Mouse (Mus musculus) heart, embryonic 10.5 days (tissue): ENCODE measurements at regions not wholly inside any gene's neighbourhood (a gene's known extent, or its start where the extent isn't known, plus 50 kb on each side); places are given as distances from the start of the nearest gene placed in this dataset.

Experiments used
- DNase-seq: peaks from one replicate; pipeline ENCODE4 v3.0.0-alpha.2; 2017; ENCODE audit warnings: low spot score
- H3K27ac ChIP-seq: fragments of 300-500 bp; sonication (generic); 2 replicates; pipeline ENCODE4 v1.5.1; 2016; ENCODE audit warnings: mild to moderate bottlenecking
- H3K27me3 ChIP-seq: fragments of 300-500 bp; sonication (generic); 2 replicates; pipeline ENCODE4 v1.6.1; 2016; ENCODE audit warnings: mild to moderate bottlenecking; ENCODE audit not compliant: poor library complexity, insufficient read depth, severe bottlenecking
- H3K36me3 ChIP-seq: fragments of 300-500 bp; sonication (generic); 2 replicates; pipeline ENCODE4 v1.6.1; 2016; ENCODE audit warnings: mild to moderate bottlenecking, moderate library complexity
- H3K4me1 ChIP-seq: fragments of 300-500 bp; sonication (generic); 2 replicates; pipeline ENCODE4 v1.6.1; 2016; ENCODE audit warnings: mild to moderate bottlenecking
- H3K4me3 ChIP-seq: fragments of 300-500 bp; sonication (generic); 2 replicates; pipeline ENCODE4 v1.5.1; 2016; ENCODE audit warnings: mild to moderate bottlenecking, moderate library complexity
- H3K9me3 ChIP-seq: fragments of 300-500 bp; sonication (generic); 2 replicates; pipeline ENCODE4 v1.6.1; 2016; ENCODE audit warnings: mild to moderate bottlenecking, moderate library complexity
- WGBS: fragments of 180-500 bp; shearing (Covaris S2); methylation state at CpG from one replicate; pipeline ENCODE4 v1.1.7; 2016; 5-methylcytosine and 5-hydroxymethylcytosine counted together

DNA sequence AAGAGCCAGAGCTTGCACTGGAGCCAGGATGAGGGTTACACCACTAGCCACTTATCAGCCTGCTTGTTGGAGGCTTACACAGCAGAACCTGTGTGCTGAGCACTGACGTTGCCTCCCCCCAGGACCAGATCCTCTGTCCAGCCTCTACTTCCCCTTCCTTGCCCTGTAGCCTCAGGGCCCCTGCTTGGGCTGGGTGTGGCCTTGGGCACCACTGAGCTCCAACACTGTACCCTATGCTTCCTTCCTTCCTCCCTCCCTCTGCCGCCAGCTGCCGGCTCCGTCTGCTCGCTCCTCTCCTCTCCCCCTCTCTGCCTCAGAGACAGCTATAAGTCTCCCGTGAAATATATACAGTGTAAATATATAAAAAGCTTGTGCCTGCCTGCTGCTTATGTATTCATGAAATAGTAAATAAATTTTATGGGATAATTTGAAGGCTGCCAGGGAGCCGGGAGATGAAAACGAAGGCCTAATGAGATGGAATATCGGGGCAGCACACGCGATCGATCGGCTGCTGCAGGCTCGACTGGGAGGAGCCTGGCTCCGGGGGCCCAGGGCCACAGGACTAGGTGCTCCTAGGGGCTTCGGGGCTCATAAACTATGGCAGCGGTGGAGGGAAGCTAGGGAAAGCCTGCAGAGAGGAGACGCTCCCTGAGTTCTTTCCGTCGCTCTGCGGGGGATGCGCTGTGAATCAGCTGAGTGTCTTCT, 135.6 kb downstream of the Rbm19 start:
- Histone ChIP-seq H3K27me3 (peaks cover 91% of the 10 kb centered on the region), H3K27ac (no peak overlapping the region), H3K36me3 (no peaks in the 10 kb centered on the region), H3K9me3 (no peaks in the 10 kb centered on the region), H3K4me3 (peak overlapping the region; percentile 29; the same call in 1 of the 2 replicates), H3K4me1 (peaks cover 6% of the 10 kb centered on the region; the same call in 1 of the 2 replicates)
- 10% methylated on average over 22 of the region's 22 CpGs for WGBS
- DNase-seq: no peak

DNA sequence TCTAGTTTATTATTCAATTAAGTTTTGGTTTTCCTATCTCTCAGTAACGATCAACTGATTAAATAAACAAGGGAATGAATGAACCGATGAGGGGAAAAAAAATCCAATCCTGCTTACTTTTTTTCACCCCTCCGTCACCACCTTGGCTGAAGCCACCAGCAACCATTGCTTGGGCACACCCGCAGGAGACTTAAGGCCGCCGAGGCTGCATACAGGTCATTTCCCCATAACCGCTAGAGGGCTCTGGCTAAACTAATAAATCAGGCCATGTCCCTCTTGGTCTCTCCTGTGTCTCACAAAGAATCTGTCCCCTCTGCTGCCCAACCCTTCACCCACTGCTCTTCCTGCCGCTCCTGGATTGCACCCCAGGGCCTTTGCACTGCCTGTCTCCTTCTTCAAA, 136.3 kb downstream of the Rbm19 start:
- 10% methylated on average over 8 of the region's 8 CpGs for WGBS
- Histone ChIP-seq H3K27me3 (peaks cover 88% of the 10 kb centered on the region), H3K4me3 (peak overlapping the region; percentile 29; the same call in 1 of the 2 replicates), H3K9me3 (no peaks in the 10 kb centered on the region), H3K4me1 (peaks cover 6% of the 10 kb centered on the region; the same call in 1 of the 2 replicates), H3K36me3 (no peaks in the 10 kb centered on the region), H3K27ac (no peak overlapping the region)
- DNase-seq: no peak

DNA sequence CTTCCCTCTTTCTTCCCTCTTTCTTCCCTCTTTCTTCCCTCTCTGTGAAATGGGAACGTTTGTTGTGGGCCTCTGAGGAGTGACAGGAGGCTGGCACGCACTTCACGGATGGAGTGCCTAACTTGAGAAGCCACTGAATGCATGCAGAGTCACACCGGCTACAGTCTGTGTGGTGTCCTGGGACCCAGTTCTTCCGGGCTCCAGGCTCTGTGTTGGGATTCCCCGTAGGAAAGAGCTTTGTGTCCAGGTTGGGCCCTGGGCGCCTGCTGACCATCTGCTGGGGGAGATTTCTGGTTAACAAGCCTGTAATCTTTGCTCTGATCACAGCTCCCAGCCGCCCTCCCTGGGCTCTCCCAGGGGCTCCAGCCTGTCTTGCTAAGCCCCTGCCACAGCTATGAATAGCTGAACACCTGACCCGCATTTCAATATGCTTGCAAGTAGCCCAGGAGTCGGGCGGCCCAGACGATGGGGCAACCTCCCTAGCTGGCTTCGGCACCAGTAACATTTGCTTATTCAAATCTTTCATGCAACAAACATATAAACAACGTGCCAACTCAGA, 146.5 kb downstream of the Rbm19 start:
- Histone ChIP-seq H3K4me3 (no peak overlapping the region), H3K9me3 (no peaks in the 10 kb centered on the region), H3K27ac (no peak overlapping the region), H3K27me3 (peaks cover 84% of the 10 kb centered on the region), H3K36me3 (no peaks in the 10 kb centered on the region), H3K4me1 (0 out of 2 replicates have a peak, but pooled peaks cover 7% of the 10 kb centered on the region)
- no peak for DNase-seq
- 35% methylated on average over 14 of the region's 14 CpGs for WGBS

DNA sequence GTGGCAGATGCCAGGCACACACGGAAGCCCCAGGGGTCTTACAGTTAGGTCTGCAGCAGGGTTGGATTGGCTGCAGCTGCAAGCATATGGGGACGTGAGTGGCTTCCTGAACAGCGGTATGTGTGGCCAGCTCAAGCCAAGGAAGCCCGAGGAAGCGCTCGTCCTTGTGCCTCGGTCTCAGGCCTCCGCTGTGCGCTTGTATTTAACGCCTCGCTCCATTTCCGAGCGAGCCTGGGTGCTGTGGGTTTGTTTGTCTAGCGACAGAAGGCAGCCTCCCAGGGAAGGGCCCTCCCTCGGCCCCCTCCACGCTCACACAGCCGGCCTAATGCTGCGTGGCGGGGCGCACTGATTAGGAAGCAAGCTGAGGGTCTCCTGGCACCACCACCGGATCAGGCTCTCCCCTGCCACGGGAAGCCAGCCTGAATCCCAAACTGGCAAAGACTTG, 153.2 kb downstream of the Rbm19 start:
- 7% methylated on average over 22 of the region's 22 CpGs for WGBS
- peak overlapping the region; percentile 38 for H3K4me3 ChIP-seq

DNA sequence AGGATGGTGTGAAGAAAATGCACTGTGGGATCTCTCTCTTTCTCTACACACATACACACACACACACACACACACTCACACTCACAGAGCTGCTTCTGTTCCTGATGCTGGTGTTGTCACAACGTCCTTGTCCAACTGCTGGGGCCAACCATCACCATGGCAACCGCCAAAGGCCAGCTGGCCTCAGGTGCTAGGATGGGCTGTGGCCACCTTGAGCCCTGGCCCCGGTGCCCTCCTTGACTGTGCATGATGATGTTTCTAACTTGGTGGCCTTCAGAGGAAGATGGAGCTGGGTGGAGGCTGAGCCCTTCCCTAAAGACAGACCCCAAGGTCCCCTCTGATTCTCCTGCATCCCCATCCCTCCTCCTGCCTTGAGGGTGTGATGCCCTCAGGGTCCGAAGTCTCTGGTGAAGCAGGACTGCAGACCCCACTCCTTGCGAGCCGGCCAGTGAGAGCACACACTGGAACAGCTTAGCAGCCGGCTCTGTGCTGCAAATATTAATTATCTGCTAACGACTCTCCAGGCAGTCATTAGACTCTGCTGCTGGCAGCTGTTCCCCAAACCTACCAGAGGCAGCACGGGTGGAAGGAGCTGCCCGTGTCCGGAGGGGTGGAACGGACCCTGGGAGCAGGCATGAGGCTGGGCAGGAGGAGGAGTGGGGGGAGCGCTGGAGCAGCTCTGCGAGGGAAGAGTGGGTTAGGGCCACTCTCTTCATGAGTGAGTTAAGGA, 154.8 kb downstream of the Rbm19 start:
- WGBS: 61% methylated on average over 14 of the region's 14 CpGs
- no peak for DNase-seq
- no peak overlapping the region for H3K27ac ChIP-seq
- no peaks in the 10 kb centered on the region for H3K9me3 ChIP-seq
- no peak overlapping the region for H3K4me3 ChIP-seq
- peaks cover 9% of the 10 kb centered on the region for H3K4me1 ChIP-seq
- peaks cover 65% of the 10 kb centered on the region for H3K27me3 ChIP-seq
- no peaks in the 10 kb centered on the region for H3K36me3 ChIP-seq

More for the DNA sequence above, 153.2 kb downstream of the Rbm19 start:
- Histone ChIP-seq H3K27ac (no peak overlapping the region), H3K4me1 (peaks cover 9% of the 10 kb centered on the region), H3K9me3 (no peaks in the 10 kb centered on the region), H3K27me3 (peaks cover 77% of the 10 kb centered on the region), H3K36me3 (no peaks in the 10 kb centered on the region)
- no peak for DNase-seq

DNA sequence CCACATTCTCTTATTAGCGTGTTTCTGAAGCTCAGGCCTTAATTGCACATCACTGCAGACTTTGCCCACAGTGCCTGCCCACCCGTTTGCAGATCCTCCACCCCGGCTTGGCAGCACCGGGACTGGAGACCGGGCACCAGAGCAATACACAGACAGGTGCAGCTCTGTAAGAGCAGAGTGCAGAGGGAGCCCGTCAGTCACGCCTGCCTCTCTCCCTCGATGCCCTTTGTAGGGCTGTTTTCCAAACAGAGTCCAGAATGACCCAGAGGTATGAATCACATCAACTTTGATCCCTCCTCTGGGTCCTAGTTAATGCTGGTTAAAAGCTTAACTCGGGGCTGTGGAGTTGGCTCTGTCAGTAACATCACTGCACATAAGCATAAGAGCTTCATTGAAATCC, 155.3 kb upstream of the Lhx5 start:
- Histone ChIP-seq H3K36me3 (no peaks in the 10 kb centered on the region), H3K27me3 (peaks cover 65% of the 10 kb centered on the region), H3K9me3 (no peaks in the 10 kb centered on the region), H3K4me1 (peaks cover 19% of the 10 kb centered on the region), H3K4me3 (no peak overlapping the region), H3K27ac (no peak overlapping the region)
- WGBS: 77% methylated on average over 9 of the region's 9 CpGs
- no peak for DNase-seq

DNA sequence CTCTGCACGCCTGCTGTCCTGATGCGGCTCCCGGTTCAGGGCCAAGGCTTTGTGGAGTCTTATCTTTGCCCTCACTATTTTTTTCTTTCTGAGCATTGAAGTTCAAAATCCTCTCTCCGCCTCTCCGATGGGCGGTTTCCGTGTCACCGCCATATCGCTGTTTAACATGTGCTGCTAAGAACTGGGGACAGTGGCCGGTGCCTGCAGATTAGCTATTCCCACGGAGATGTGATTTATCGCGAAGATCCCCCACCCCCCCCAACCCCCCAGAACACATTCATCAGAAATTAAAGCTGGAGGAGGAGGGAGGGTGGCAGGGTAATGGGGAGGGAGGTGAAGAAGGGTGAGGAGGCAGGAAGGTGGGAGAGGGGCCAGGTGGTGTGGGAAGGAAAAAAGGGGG, 151.2 kb upstream of the Lhx5 start:
- no peak for DNase-seq
- H3K27me3 ChIP-seq: peaks cover 83% of the 10 kb centered on the region
- peaks cover 40% of the 10 kb centered on the region for H3K4me1 ChIP-seq
- no peaks in the 10 kb centered on the region for H3K9me3 ChIP-seq
- no peak overlapping the region for H3K27ac ChIP-seq
- H3K36me3 ChIP-seq: no peaks in the 10 kb centered on the region
- peak overlapping the region; percentile 39 for H3K4me3 ChIP-seq
- WGBS: 1% methylated on average over 13 of the region's 13 CpGs

DNA sequence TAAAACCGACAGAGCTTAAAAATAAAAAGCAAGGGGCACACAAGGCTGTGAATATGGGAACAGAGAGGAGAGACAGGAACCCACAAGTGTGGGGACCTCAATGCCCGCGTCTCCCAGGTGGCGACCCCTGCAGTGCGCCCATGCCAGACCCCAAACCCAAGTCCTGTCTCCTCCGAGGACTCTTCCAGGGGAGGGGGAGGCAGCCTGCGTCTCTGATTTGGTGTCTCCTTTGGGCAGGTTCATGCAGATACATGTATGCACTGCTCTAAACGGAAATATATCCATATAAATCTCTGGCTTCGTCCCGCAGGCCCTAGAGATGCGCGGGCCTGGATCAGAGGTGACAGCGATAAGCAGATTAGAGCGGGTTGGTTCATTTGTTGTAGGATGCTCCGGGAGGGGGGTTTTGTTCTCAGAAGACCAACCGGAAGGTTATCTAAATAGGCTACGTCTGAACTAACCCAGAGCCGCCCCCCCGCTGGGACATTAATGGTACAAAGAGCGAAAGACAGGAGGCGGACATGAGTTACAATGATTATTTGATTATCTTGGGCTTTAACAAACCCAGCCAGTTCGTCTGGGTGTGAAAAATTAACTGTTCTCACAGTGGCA, 150.4 kb upstream of the Lhx5 start:
- H3K27me3 ChIP-seq: peaks cover 88% of the 10 kb centered on the region

DNA sequence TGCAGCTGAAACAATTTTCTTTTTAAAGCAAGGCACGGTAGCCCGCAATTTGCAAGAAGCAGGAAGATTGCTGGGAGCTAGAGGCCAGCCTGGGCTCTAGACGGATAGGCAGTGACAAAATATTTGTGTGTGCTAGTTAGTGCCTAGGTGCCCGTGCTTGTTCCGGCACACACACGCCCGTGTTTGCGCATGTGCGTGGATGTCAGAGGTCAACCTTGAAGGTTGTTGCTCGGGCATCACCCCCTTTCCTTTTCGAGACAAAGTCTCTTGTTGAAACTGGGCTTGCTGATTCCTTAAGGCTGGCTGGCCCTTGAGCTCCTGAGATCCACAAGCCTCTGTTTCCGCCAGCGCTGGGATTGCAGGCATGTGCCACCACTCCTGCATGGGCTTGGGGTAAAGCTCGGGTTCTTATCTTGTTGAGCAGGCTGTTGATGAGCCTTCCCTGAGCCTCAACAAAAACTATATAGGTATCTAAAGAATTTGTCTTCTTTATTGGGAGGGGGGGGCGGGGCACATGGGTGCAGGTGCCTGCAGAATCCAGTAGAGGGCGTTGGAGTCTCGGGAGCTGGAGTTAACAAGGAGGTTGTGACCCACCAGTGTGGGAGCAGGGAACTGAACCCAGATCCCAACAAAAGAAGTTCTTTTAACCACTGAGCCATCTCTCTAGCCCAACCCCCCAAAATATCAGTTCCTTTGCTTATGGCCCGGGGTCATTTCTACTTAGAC, 149.5 kb upstream of the Lhx5 start:
- no peaks in the 10 kb centered on the region for H3K9me3 ChIP-seq
- no peaks in the 10 kb centered on the region for H3K36me3 ChIP-seq
- no peak for DNase-seq
- H3K27me3 ChIP-seq: peaks cover 95% of the 10 kb centered on the region
- no peak overlapping the region for H3K27ac ChIP-seq
- WGBS: 23% methylated on average over 18 of the region's 18 CpGs
- H3K4me3 ChIP-seq: peak overlapping the region; percentile 39
- H3K4me1 ChIP-seq: peaks cover 40% of the 10 kb centered on the region

More for the DNA sequence above, 150.4 kb upstream of the Lhx5 start:
- H3K36me3 ChIP-seq: no peaks in the 10 kb centered on the region
- peak overlapping the region; percentile 39 for H3K4me3 ChIP-seq
- 2% methylated on average over 22 of the region's 22 CpGs for WGBS
- H3K4me1 ChIP-seq: peaks cover 40% of the 10 kb centered on the region
- no peak for DNase-seq
- no peak overlapping the region for H3K27ac ChIP-seq
- H3K9me3 ChIP-seq: no peaks in the 10 kb centered on the region

DNA sequence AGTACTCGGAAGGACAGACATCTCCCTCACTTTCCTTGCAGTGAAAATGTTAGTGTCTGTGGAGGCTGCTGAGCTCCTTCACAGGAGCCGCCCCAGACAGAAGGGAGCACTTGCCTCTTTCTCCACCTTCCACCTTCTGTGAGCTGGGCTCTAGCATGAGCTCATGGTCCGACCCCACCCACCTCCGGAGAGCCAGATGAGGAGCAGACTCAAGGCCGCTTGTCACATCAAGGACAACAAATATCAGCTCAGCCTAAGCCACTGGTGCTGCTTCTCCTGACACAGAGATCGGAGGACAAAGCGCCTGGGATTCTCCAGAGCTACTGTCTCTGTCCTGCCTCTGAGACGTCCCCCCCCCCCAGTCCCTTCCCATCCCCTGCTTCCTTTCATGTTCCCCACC, 146.9 kb upstream of the Lhx5 start:
- DNase-seq: peak; percentile 58
- Histone ChIP-seq H3K27ac (no peak overlapping the region), H3K4me1 (peaks cover 48% of the 10 kb centered on the region), H3K27me3 (peaks cover 93% of the 10 kb centered on the region), H3K9me3 (no peaks in the 10 kb centered on the region), H3K36me3 (no peaks in the 10 kb centered on the region), H3K4me3 (no peak overlapping the region)
- 41% methylated on average over 8 of the region's 8 CpGs for WGBS

DNA sequence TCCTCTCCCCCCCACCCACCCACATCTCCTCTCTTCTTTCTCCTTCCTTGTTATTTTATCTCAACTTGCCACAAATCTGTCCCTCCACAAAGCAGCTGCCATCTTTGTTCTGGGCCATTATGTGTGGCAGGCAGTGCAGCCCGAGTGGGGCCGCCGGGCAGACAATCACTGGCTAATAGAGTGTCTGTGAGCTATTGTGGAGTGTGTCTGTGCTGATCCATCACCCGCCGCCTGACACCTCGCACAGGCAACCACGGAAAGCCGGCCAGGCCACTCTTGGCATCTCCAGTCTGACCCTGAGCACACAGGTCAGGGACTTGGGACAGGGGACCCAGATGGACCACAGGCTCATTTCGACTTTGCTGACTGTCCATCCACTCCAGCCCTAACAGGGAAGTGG, 146.5 kb upstream of the Lhx5 start:
- WGBS: 35% methylated on average over 9 of the region's 9 CpGs
- H3K36me3 ChIP-seq: no peaks in the 10 kb centered on the region
- DNase-seq: no peak
- peaks cover 92% of the 10 kb centered on the region for H3K27me3 ChIP-seq
- peaks cover 1% of the 10 kb centered on the region; the same call in 1 of the 2 replicates for H3K9me3 ChIP-seq
- H3K4me3 ChIP-seq: no peak overlapping the region
- peaks cover 44% of the 10 kb centered on the region for H3K4me1 ChIP-seq
- H3K27ac ChIP-seq: no peak overlapping the region

DNA sequence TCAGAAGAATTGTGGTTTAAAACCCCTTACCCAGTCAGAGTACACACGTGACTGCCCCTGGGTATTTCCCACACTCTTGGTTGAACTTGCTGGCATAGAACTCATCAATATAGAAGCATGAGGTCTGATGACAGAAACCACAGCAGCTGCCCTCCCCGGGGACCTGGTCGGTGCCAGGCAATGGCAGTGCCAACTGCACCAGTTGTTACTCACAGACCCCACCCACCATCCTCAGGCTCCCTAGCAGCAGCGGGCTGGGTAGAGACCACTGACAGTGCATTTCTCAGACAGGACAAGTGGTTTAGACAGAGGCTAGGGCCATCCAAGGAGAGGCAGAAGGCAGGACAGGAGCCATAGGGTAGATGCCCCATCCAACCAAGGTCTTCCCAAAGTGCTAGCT, 144.7 kb upstream of the Lhx5 start:
- WGBS: 76% methylated on average over 4 of the region's 4 CpGs
- H3K4me3 ChIP-seq: no peak overlapping the region
- no peak for DNase-seq
- no peak overlapping the region for H3K27ac ChIP-seq
- H3K4me1 ChIP-seq: peaks cover 26% of the 10 kb centered on the region
- H3K27me3 ChIP-seq: peaks cover 79% of the 10 kb centered on the region
- peaks cover 2% of the 10 kb centered on the region; the same call in 1 of the 2 replicates for H3K9me3 ChIP-seq
- no peaks in the 10 kb centered on the region for H3K36me3 ChIP-seq
